Mouse (Mus musculus): Measurements from ENCODE around the gene Erich3.

Gene Erich3

GRCm38 (mm10) chr3:154764115-154764514 is 100.5 kb downstream of the Erich3 start:
- in situ Hi-C loops (cut with MboI; ENCODE audit: low sequenced_read_pairs) = no loop called here

- in situ Hi-C loops (cut with MboI; ENCODE audit: low sequenced_read_pairs) = no loop called here
Measured at GRCm38 (mm10) chr3:154766321-154766720, 102.7 kb downstream of the Erich3 start.

GRCm38 (mm10) chr3:154771651-154772050 is 108.0 kb downstream of the Erich3 start:
- in situ Hi-C loops (cut with MboI; ENCODE audit: low sequenced_read_pairs) = no loop called here

GRCm38 (mm10) chr3:154778836-154779595 is 115.4 kb downstream of the Erich3 start:
- in situ Hi-C loops (cut with MboI; ENCODE audit: low sequenced_read_pairs) = no loop called here

GRCm38 (mm10) chr3:154786354-154786753 is 122.7 kb downstream of the Erich3 start:
- in situ Hi-C loops (cut with MboI; ENCODE audit: low sequenced_read_pairs) = no loop called here

- in situ Hi-C loops (cut with MboI; ENCODE audit: low sequenced_read_pairs) = no loop called here
Measured at GRCm38 (mm10) chr3:154787611-154788010, 124.0 kb downstream of the Erich3 start.

GRCm38 (mm10) chr3:154793571-154793970 is 129.9 kb downstream of the Erich3 start:
- in situ Hi-C loops (cut with MboI; ENCODE audit: low sequenced_read_pairs) = no loop called here

GRCm38 (mm10) chr3:154798806-154799205 is 135.1 kb downstream of the Erich3 start:
- in situ Hi-C loops (cut with MboI; ENCODE audit: low sequenced_read_pairs) = no loop called here

- in situ Hi-C loops (cut with MboI; ENCODE audit: low sequenced_read_pairs) = no loop called here
Measured at GRCm38 (mm10) chr3:154800454-154800853, 136.8 kb downstream of the Erich3 start.

GRCm38 (mm10) chr3:154800888-154801429 is 137.3 kb downstream of the Erich3 start:
- in situ Hi-C loops (cut with MboI; ENCODE audit: low sequenced_read_pairs) = no loop called here

GRCm38 (mm10) chr3:154806626-154807025 is 143.0 kb downstream of the Erich3 start:
- in situ Hi-C loops (cut with MboI; ENCODE audit: low sequenced_read_pairs) = no loop called here

GRCm38 (mm10) chr3:154810273-154810870 is 146.7 kb downstream of the Erich3 start:
- in situ Hi-C loops (cut with MboI; ENCODE audit: low sequenced_read_pairs) = no loop called here

- in situ Hi-C loops (cut with MboI; ENCODE audit: low sequenced_read_pairs) = no loop called here
Measured at GRCm38 (mm10) chr3:154811281-154811680, 147.6 kb downstream of the Erich3 start.

GRCm38 (mm10) chr3:154811833-154812232 is 148.2 kb downstream of the Erich3 start:
- in situ Hi-C loops (cut with MboI; ENCODE audit: low sequenced_read_pairs) = no loop called here

- in situ Hi-C loops (cut with MboI; ENCODE audit: low sequenced_read_pairs) = no loop called here
Measured at GRCm38 (mm10) chr3:154812893-154813292, 149.2 kb downstream of the Erich3 start.

- in situ Hi-C loops (cut with MboI; ENCODE audit: low sequenced_read_pairs) = no loop called here
Measured at GRCm38 (mm10) chr3:154815606-154816005, 151.9 kb downstream of the Erich3 start.

- in situ Hi-C loops (cut with MboI; ENCODE audit: low sequenced_read_pairs) = no loop called here
Measured at GRCm38 (mm10) chr3:154816231-154816630, 152.6 kb downstream of the Erich3 start.

- in situ Hi-C loops (cut with MboI; ENCODE audit: low sequenced_read_pairs) = no loop called here
Measured at GRCm38 (mm10) chr3:154816801-154817625, 153.4 kb downstream of the Erich3 start.
